Mouse (Mus musculus): ENCODE results near the gene Ppp1r35. TPM values are rescaled to one million over a fixed set of nuclear protein-coding genes. Genes with fewer than 3 reads are reported as not detected.

The Ppp1r35 gene
- polyA plus RNA-seq, 2 experiments, result 37.6 to 46.8 TPM

GRCm38 (mm10) chr5:137758921-137759534 lies 19.6 kb upstream of the Ppp1r35 start:
- ATAC-seq (ENCODE audit: low FRiP score, low read depth) (no peak), DNase-seq (ENCODE audit: low spot score) (no peak)
- Histone ChIP-seq H3K9ac (ENCODE audit: low read depth, low read length, severe bottlenecking) (no peak overlapping the region), H3K27ac (replicated peaks; ENCODE audit: low read depth, low read length) (no peak overlapping the region), H3K4me2 (replicated peaks; ENCODE audit: low read depth, low read length, severe bottlenecking) (no peak overlapping the region), H3K4me3 (replicated peaks; ENCODE audit: low read length) (no peak overlapping the region), H3K4me1 (ENCODE audit: control insufficient read depth, insufficient read depth, low read length) (no peaks in the 10 kb centered on the region), H3K27me3 (ENCODE audit: control insufficient read depth, insufficient read depth, low read length) (no peaks in the 10 kb centered on the region), H3K36me3 (ENCODE audit: control insufficient read depth, insufficient read depth, low read length) (peaks cover 48% of the 10 kb centered on the region), H3K9me3 (ENCODE audit: control insufficient read depth, low read length) (no peaks in the 10 kb centered on the region)
- 91% methylated on average over 19 of the region's 19 CpGs for WGBS
- no peak for TF ChIP-seq POLR2A (IDR thresholded peaks at IDR 0.05; ENCODE audit: borderline replicate concordance, extremely low read depth, insufficient read depth, insufficient read length)

- H3K9ac ChIP-seq (ENCODE audit: low read depth, low read length, severe bottlenecking), result no peak overlapping the region
- H3K4me1 ChIP-seq (ENCODE audit: control insufficient read depth, insufficient read depth, low read length), result no peaks in the 10 kb centered on the region
- H3K4me3 ChIP-seq (replicated peaks; ENCODE audit: low read length), result no peak overlapping the region
- peak; percentile 80 for DNase-seq (ENCODE audit: low spot score)
- no peak for TF ChIP-seq POLR2A (IDR thresholded peaks at IDR 0.05; ENCODE audit: borderline replicate concordance, extremely low read depth, insufficient read depth, insufficient read length)
- 40% methylated on average over 4 of the region's 4 CpGs for WGBS
- H3K4me2 ChIP-seq (replicated peaks; ENCODE audit: low read depth, low read length, severe bottlenecking), result no peak overlapping the region
- no peak overlapping the region for H3K27ac ChIP-seq (replicated peaks; ENCODE audit: low read depth, low read length)
- no peaks in the 10 kb centered on the region for H3K9me3 ChIP-seq (ENCODE audit: control insufficient read depth, low read length)
- ATAC-seq (ENCODE audit: low FRiP score, low read depth), result peak; percentile 72
- H3K27me3 ChIP-seq (ENCODE audit: control insufficient read depth, insufficient read depth, low read length), result no peaks in the 10 kb centered on the region
- H3K36me3 ChIP-seq (ENCODE audit: control insufficient read depth, insufficient read depth, low read length), result peaks cover 44% of the 10 kb centered on the region
Measured at GRCm38 (mm10) chr5:137759971-137760412, 18.7 kb upstream of the Ppp1r35 start.

- H3K27ac ChIP-seq (replicated peaks; ENCODE audit: low read depth, low read length), result no peak overlapping the region
- H3K4me1 ChIP-seq (ENCODE audit: control insufficient read depth, insufficient read depth, low read length), result no peaks in the 10 kb centered on the region
- no peaks in the 10 kb centered on the region for H3K27me3 ChIP-seq (ENCODE audit: control insufficient read depth, insufficient read depth, low read length)
- ATAC-seq (ENCODE audit: low FRiP score, low read depth) (no peak), DNase-seq (ENCODE audit: low spot score) (no peak)
- peaks cover 3% of the 10 kb centered on the region for H3K36me3 ChIP-seq (ENCODE audit: control insufficient read depth, insufficient read depth, low read length)
- H3K9ac ChIP-seq (ENCODE audit: low read depth, low read length, severe bottlenecking), result no peak overlapping the region
- H3K9me3 ChIP-seq (ENCODE audit: control insufficient read depth, low read length), result no peaks in the 10 kb centered on the region
- WGBS, result 55% methylated on average over 9 of the region's 9 CpGs
- no peak for TF ChIP-seq POLR2A (IDR thresholded peaks at IDR 0.05; ENCODE audit: borderline replicate concordance, extremely low read depth, insufficient read depth, insufficient read length)
- no peak overlapping the region for H3K4me2 ChIP-seq (replicated peaks; ENCODE audit: low read depth, low read length, severe bottlenecking)
- no peak overlapping the region for H3K4me3 ChIP-seq (replicated peaks; ENCODE audit: low read length)
Measured at GRCm38 (mm10) chr5:137764609-137765340, 13.9 kb upstream of the Ppp1r35 start.

GRCm38 (mm10) chr5:137766270-137766669 lies 12.4 kb upstream of the Ppp1r35 start:
- no peak overlapping the region for H3K4me3 ChIP-seq (replicated peaks; ENCODE audit: low read length)
- H3K4me2 ChIP-seq (replicated peaks; ENCODE audit: low read depth, low read length, severe bottlenecking), result no peak overlapping the region
- no peaks in the 10 kb centered on the region for H3K27me3 ChIP-seq (ENCODE audit: control insufficient read depth, insufficient read depth, low read length)
- no peak overlapping the region for H3K9ac ChIP-seq (ENCODE audit: low read depth, low read length, severe bottlenecking)
- H3K36me3 ChIP-seq (ENCODE audit: control insufficient read depth, insufficient read depth, low read length), result no peaks in the 10 kb centered on the region
- H3K4me1 ChIP-seq (ENCODE audit: control insufficient read depth, insufficient read depth, low read length), result no peaks in the 10 kb centered on the region
- no peak for TF ChIP-seq POLR2A (IDR thresholded peaks at IDR 0.05; ENCODE audit: borderline replicate concordance, extremely low read depth, insufficient read depth, insufficient read length)
- H3K27ac ChIP-seq (replicated peaks; ENCODE audit: low read depth, low read length), result no peak overlapping the region
- ATAC-seq (ENCODE audit: low FRiP score, low read depth) (no peak), DNase-seq (ENCODE audit: low spot score) (no peak)
- no peaks in the 10 kb centered on the region for H3K9me3 ChIP-seq (ENCODE audit: control insufficient read depth, low read length)
- 54% methylated on average over 3 of the region's 3 CpGs for WGBS

GRCm38 (mm10) chr5:137768475-137768874 lies 10.2 kb upstream of the Ppp1r35 start:
- Histone ChIP-seq H3K9me3 (ENCODE audit: control insufficient read depth, low read length) (no peaks in the 10 kb centered on the region), H3K27me3 (ENCODE audit: control insufficient read depth, insufficient read depth, low read length) (no peaks in the 10 kb centered on the region), H3K36me3 (ENCODE audit: control insufficient read depth, insufficient read depth, low read length) (no peaks in the 10 kb centered on the region), H3K4me1 (ENCODE audit: control insufficient read depth, insufficient read depth, low read length) (no peaks in the 10 kb centered on the region), H3K4me3 (replicated peaks; ENCODE audit: low read length) (no peak overlapping the region), H3K4me2 (replicated peaks; ENCODE audit: low read depth, low read length, severe bottlenecking) (no peak overlapping the region), H3K9ac (ENCODE audit: low read depth, low read length, severe bottlenecking) (no peak overlapping the region), H3K27ac (replicated peaks; ENCODE audit: low read depth, low read length) (no peak overlapping the region)
- no peak for TF ChIP-seq POLR2A (IDR thresholded peaks at IDR 0.05; ENCODE audit: borderline replicate concordance, extremely low read depth, insufficient read depth, insufficient read length)
- ATAC-seq (ENCODE audit: low FRiP score, low read depth), result no peak
- 64% methylated on average over 1 of the region's 1 CpGs for WGBS
- DNase-seq (ENCODE audit: low spot score), result no peak
